Mouse (Mus musculus) gastrocnemius, adult 18-20 months (tissue): ENCODE data around the gene Snhg11. TPM values are rescaled to one million over a fixed set of nuclear protein-coding genes. Genes with fewer than 3 reads are reported as not detected.

ENCODE experiments used
- total RNA-seq, 2 experiments: library from RNA; stranded (reverse); gene quantifications; 2 replicates each; pipeline ENCODE4 v1.2.3; 2021

Snhg11 gene
- total RNA-seq, 2 experiments from 2014 or later = 0.16 to 0.28 TPM

Other genes starting within 250 kb of the Snhg11 start
- gene Tgm2, start 229.2 kb upstream of the Snhg11 start, total RNA-seq = 10 to 100 TPM; 40.7 to 47.3 TPM
- gene D630003M21Rik, start 146.4 kb upstream of the Snhg11 start, total RNA-seq = 1 to 10 TPM; 1.2 to 1.7 TPM
- gene Bpi, start 117.5 kb upstream of the Snhg11 start, total RNA-seq = not detected
- gene Lbp, start 69.1 kb upstream of the Snhg11 start, total RNA-seq = 1 to 10 TPM; 5.7 to 6.0 TPM
- gene Ralgapb, start 34.2 kb downstream of the Snhg11 start, total RNA-seq = 10 to 100 TPM; 31.3 to 34.4 TPM
- 1 to 10 TPM; 4.0 to 5.9 TPM for gene Adig, start 127.0 kb downstream of the Snhg11 start, total RNA-seq
- not detected for gene Arhgap40, start 137.2 kb downstream of the Snhg11 start, total RNA-seq
- gene Slc32a1, start 235.1 kb downstream of the Snhg11 start, total RNA-seq = not detected
- gene Actr5, start 249.2 kb downstream of the Snhg11 start, total RNA-seq = 1 to 10 TPM; 3.8 to 4.0 TPM